13 mouse cellular contexts compared by ENCODE assay signal in the genomic region with DNA sequence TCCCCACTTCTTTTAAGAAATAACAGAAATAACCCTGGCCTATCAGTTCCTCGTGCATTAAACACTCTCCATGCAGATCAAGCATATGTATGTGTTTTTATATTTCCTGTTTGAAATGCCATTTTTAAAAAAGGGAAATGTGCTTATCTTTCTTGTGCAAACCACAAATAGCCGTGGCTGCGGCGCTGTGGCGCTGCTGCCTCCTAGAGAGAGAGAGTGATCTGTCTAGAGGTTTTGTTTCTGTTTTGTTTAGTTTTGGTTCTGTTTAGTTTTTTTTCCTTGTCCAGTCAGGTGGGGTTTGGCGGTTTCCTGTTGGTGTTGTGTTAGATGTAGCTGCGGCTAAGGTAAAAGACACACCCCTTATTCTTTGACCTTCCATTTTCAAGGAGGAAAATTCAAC. TPM values are rescaled to one million over a fixed set of nuclear protein-coding genes. Genes with fewer than 3 reads are reported as not detected.
DNase-seq lines count a peak whose midpoint lies in the region; ATAC-seq and TF ChIP-seq lines count a peak whose summit lies in the region.
"Had no signal": no experiment of that assay in that cellular context is flagged by ENCODE, and none has a peak within 500 bp of the region (broad histone marks: within the 10 kb centered on the region; RNA-seq: fewer than 3 reads in every experiment).

No protein-coding gene starts in this region.

- 17% methylated on average over 7 of the region's 7 CpGs for WGBS in lung, adult 2 months
- WGBS in forebrain, embryonic 11.5 days: 80% methylated on average over 7 of the region's 7 CpGs

- H3K27me3 ChIP-seq in megakaryocyte, embryonic 14.5 days (replicated peaks): no peaks in the 10 kb centered on the region
- no peaks in the 10 kb centered on the region for H3K27me3 ChIP-seq in forebrain, embryonic 11.5 days (ENCODE audit: control insufficient read depth, insufficient read depth, low read length)

- TF ChIP-seq POLR2A in lung, adult 2 months (IDR thresholded peaks at IDR 0.05; ENCODE audit: borderline replicate concordance, extremely low read depth, low read depth, low read length): no peak

- no peaks in the 10 kb centered on the region for H3K9me3 ChIP-seq in megakaryocyte, embryonic 14.5 days
- H3K9me3 ChIP-seq in forebrain, embryonic 11.5 days (ENCODE audit: control insufficient read depth, low read length): no peaks in the 10 kb centered on the region
- H3K9me3 ChIP-seq: midbrain, embryonic 10.5 days had no signal

- no peaks in the 10 kb centered on the region for H3K4me1 ChIP-seq in lung, adult 2 months (ENCODE audit: control insufficient read depth, insufficient read depth, low read length)
- H3K4me1 ChIP-seq in megakaryocyte, embryonic 14.5 days: peaks cover 92% of the 10 kb centered on the region
- no peaks in the 10 kb centered on the region for H3K4me1 ChIP-seq in forebrain, embryonic 11.5 days (replicated peaks; ENCODE audit: control insufficient read depth, insufficient read depth, low read length)
- H3K4me1 ChIP-seq: midbrain, embryonic 10.5 days had no signal

- H3K36me3 ChIP-seq in megakaryocyte, embryonic 14.5 days (replicated peaks; ENCODE audit: low read length): peaks cover 19% of the 10 kb centered on the region
- no peaks in the 10 kb centered on the region for H3K36me3 ChIP-seq in forebrain, embryonic 11.5 days (ENCODE audit: control insufficient read depth, insufficient read depth, low read length)
- H3K36me3 ChIP-seq: midbrain, embryonic 10.5 days had no signal

- no peak for DNase-seq in lung, adult 2 months
- no peak for DNase-seq in lung, postnatal 14 days
- peak; percentile 33 for DNase-seq in thymus, postnatal 14 days
- no peak for DNase-seq in urinary bladder, postnatal 36 days (ENCODE audit: low spot score in 2 of 2)
- no peak for DNase-seq in forebrain, embryonic 11.5 days (ENCODE audit: low spot score)
- DNase-seq in adrenal gland, adult 18-20 months (ENCODE audit: low spot score in 2 of 2): no peak
- DNase-seq: kidney, postnatal 25 days; right cerebral cortex, postnatal 14 days had no signal

- peak; percentile 80 for ATAC-seq in granulocyte monocyte progenitor cell, adult 5-6 weeks (replicated peaks; ENCODE audit: poor library complexity, severe bottlenecking)
- no peak for ATAC-seq in forebrain, embryonic 11.5 days (replicated peaks; ENCODE audit: low FRiP score)
- ATAC-seq: Patski had no signal

- TF ChIP-seq CTCF in lung, adult 2 months (IDR thresholded peaks at IDR 0.05; ENCODE audit: insufficient read depth, low read length): peak; percentile 10; the same call in 1 of the 2 replicates

- no peak overlapping the region for H3K4me3 ChIP-seq in lung, adult 2 months (replicated peaks; ENCODE audit: extremely low read depth, low read depth, low read length)
- peak overlapping the region; percentile 87 for H3K4me3 ChIP-seq in megakaryocyte, embryonic 14.5 days (replicated peaks)
- H3K4me3 ChIP-seq in forebrain, embryonic 11.5 days (ENCODE audit: low read depth, low read length): no peak overlapping the region
- H3K4me3 ChIP-seq: heart, adult 2 months; midbrain, embryonic 10.5 days had no signal

- no peak overlapping the region for H3K27ac ChIP-seq in forebrain, embryonic 11.5 days (ENCODE audit: low read depth, low read length)
- H3K27ac ChIP-seq: heart, adult 2 months; midbrain, embryonic 10.5 days had no signal

- H3K9ac ChIP-seq in forebrain, embryonic 11.5 days (ENCODE audit: low read length): no peak overlapping the region

- H3K4me2 ChIP-seq in forebrain, embryonic 11.5 days (ENCODE audit: low read depth, low read length, severe bottlenecking): no peak overlapping the region

RNA-seq across cellular contexts. Expression of a gene that starts 12.3 kb away (rescaled TPM):
- polyA plus RNA-seq in lung, adult 2 months (2012; rRNA removed): 13.6 and 14.0 TPM in 2 replicates
- total RNA-seq in granulocyte monocyte progenitor cell, adult 5-6 weeks (2014; fragmentation: Nextera tagmentation): 5.5 and 7.4 TPM in 2 replicates
- 9.3 and 9.5 TPM in 2 replicates for total RNA-seq in granulocyte monocyte progenitor cell, adult 5-6 weeks (2017)
- polyA plus RNA-seq in megakaryocyte, embryonic 14.5 days (2012; ENCODE audit: insufficient read depth, low replicate concordance): 2.7 and 3.6 TPM in 2 replicates
- 36.4 and 43.3 TPM in 2 replicates for polyA plus RNA-seq in forebrain, embryonic 11.5 days (2014; fragmentation: Nextera tagmentation; extraction: Ambion mirVana)
- total RNA-seq in adrenal gland, adult 18-20 months (2021): 1 to 10 TPM; 4.6 to 5.8 TPM
